18 mouse cellular contexts compared by ENCODE assay signal in genomic region chr9:54244869-54245665, GRCm38 (mm10). TPM values are rescaled to one million over a fixed set of nuclear protein-coding genes. Genes with fewer than 3 reads are reported as not detected.
DNase-seq lines count a peak whose midpoint lies in the region; ATAC-seq and TF ChIP-seq lines count a peak whose summit lies in the region.
"Had no signal": no experiment of that assay in that cellular context is flagged by ENCODE, and none has a peak within 500 bp of the region (broad histone marks: within the 10 kb centered on the region; RNA-seq: fewer than 3 reads in every experiment).

No protein-coding gene starts in this region.

- peaks cover 6% of the 10 kb centered on the region; the same call in 1 of the 2 replicates for H3K4me1 ChIP-seq in forebrain, postnatal 0 days (ENCODE audit: insufficient read depth)
- no peaks in the 10 kb centered on the region for H3K4me1 ChIP-seq in neural tube, embryonic 14.5 days (ENCODE audit: control insufficient read depth, insufficient read depth, low read length)
- H3K4me1 ChIP-seq: liver, embryonic 12.5 days had no signal

- H3K9me3 ChIP-seq in forebrain, postnatal 0 days (ENCODE audit: low read length) = no peaks in the 10 kb centered on the region
- no peaks in the 10 kb centered on the region for H3K9me3 ChIP-seq in neural tube, embryonic 14.5 days (ENCODE audit: control insufficient read depth, low read length)
- H3K9me3 ChIP-seq: embryonic facial prominence, embryonic 13.5 days; liver, embryonic 12.5 days had no signal

- H3K9ac ChIP-seq in forebrain, postnatal 0 days = no peak overlapping the region
- H3K9ac ChIP-seq in neural tube, embryonic 14.5 days (replicated peaks; ENCODE audit: low read depth, low read length) = no peak overlapping the region
- H3K9ac ChIP-seq: embryonic facial prominence, embryonic 13.5 days; liver, embryonic 12.5 days had no signal

- no peak overlapping the region for H3K4me3 ChIP-seq in forebrain, postnatal 0 days (ENCODE audit: low read depth, low read length)
- no peak overlapping the region for H3K4me3 ChIP-seq in neural tube, embryonic 14.5 days (ENCODE audit: low read depth, low read length)
- H3K4me3 ChIP-seq: embryonic facial prominence, embryonic 13.5 days; liver, embryonic 12.5 days had no signal

- H3K27me3 ChIP-seq in forebrain, postnatal 0 days (ENCODE audit: insufficient read depth, low read length) = no peaks in the 10 kb centered on the region
- H3K27me3 ChIP-seq in neural tube, embryonic 14.5 days (ENCODE audit: control insufficient read depth, insufficient read depth, low read length) = no peaks in the 10 kb centered on the region
- H3K27me3 ChIP-seq: embryonic facial prominence, embryonic 13.5 days; liver, embryonic 12.5 days had no signal

- peak; percentile 88 for ATAC-seq in forebrain, postnatal 0 days
- no peak for ATAC-seq in neural tube, embryonic 14.5 days (ENCODE audit: low read depth)
- ATAC-seq: activated CD4-positive, CD25-positive, alpha-beta regulatory T cell, adult 4 months; CD4-positive, CD25-positive, alpha-beta regulatory T cell, adult 4 months; liver, embryonic 12.5 days; lung, postnatal 0 days had no signal

- intact Hi-C loops in left cerebral cortex, postnatal 4 days (cut with DNase I) = no loop called here
- intact Hi-C loops in left cerebral cortex, postnatal 36 days (cut with DNase I) = no loop called here

- WGBS in forebrain, postnatal 0 days = 40% methylated on average over 3 of the region's 3 CpGs
- WGBS in neural tube, embryonic 14.5 days = 63% methylated on average over 3 of the region's 3 CpGs

- DNase-seq in left cerebral cortex, postnatal 4 days = peak; percentile 66
- no peak for DNase-seq in left cerebral cortex, postnatal 36 days (ENCODE audit: low spot score in 2 of 2)
- peak; percentile 62 for DNase-seq in forebrain, postnatal 0 days
- DNase-seq in layer of hippocampus, adult 9-10 months (ENCODE audit: low spot score) = peak; percentile 15
- DNase-seq in spleen, adult 12 weeks (ENCODE audit: low spot score) = no peak
- DNase-seq in liver = no peak
- no peak for DNase-seq in urinary bladder, adult 2 months (ENCODE audit: low spot score)
- DNase-seq: cerebellum, adult 9-10 months had no signal

- peak overlapping the region; percentile 55 for H3K27ac ChIP-seq in forebrain, postnatal 0 days (ENCODE audit: low read depth, low read length)
- 0 out of 2 replicates have a peak overlapping the region, but pooled peaks have one; percentile 29 for H3K27ac ChIP-seq in neural tube, embryonic 14.5 days (ENCODE audit: low read depth, low read length)
- H3K27ac ChIP-seq: embryonic facial prominence, embryonic 13.5 days; liver, embryonic 12.5 days had no signal

- TF ChIP-seq CTCF in forebrain, postnatal 0 days (IDR thresholded peaks at IDR 0.05; ENCODE audit: low read depth) = no peak

- H3K4me2 ChIP-seq in forebrain, postnatal 0 days (ENCODE audit: low read depth) = no peak overlapping the region
- no peak overlapping the region for H3K4me2 ChIP-seq in neural tube, embryonic 14.5 days (ENCODE audit: low read depth, low read length)
- H3K4me2 ChIP-seq: embryonic facial prominence, embryonic 13.5 days; liver, embryonic 12.5 days had no signal

- no peaks in the 10 kb centered on the region for H3K36me3 ChIP-seq in forebrain, postnatal 0 days (ENCODE audit: insufficient read depth)
- no peaks in the 10 kb centered on the region for H3K36me3 ChIP-seq in neural tube, embryonic 14.5 days (ENCODE audit: control insufficient read depth, insufficient read depth, low read length)
- H3K36me3 ChIP-seq: embryonic facial prominence, embryonic 13.5 days; liver, embryonic 12.5 days had no signal

RNA-seq across cellular contexts. Expression of gene Cyp19a1, which starts 22.8 kb away (rescaled TPM):
- under 1 TPM; 0.14 to 0.16 TPM for total RNA-seq in left cerebral cortex, postnatal 4 days (2021)
- not detected for total RNA-seq in left cerebral cortex, postnatal 36 days (2021)
- 0.38 and 0.52 TPM in 2 replicates for total RNA-seq in forebrain, postnatal 0 days (2014; rRNA removed)
- polyA plus RNA-seq in forebrain, postnatal 0 days (2015; fragmentation: Nextera tagmentation; extraction: Ambion mirVana) = 0.45 and 0.52 TPM in 2 replicates
- not detected in 2 replicates for polyA plus RNA-seq in neural tube, embryonic 14.5 days (2014; fragmentation: Nextera tagmentation; extraction: Ambion mirVana)
- polyA plus RNA-seq in urinary bladder, adult 2 months (2012; rRNA removed) = not detected in 2 replicates
- total RNA-seq: heart, adult 8-10 months; hematopoietic stem cell, adult 5-6 weeks had no signal
- polyA plus RNA-seq: activated CD4-positive, CD25-positive, alpha-beta regulatory T cell, adult 4 months; embryonic facial prominence, embryonic 13.5 days; kidney, embryonic 14.5 days; liver, embryonic 12.5 days; lung, postnatal 0 days; small intestine, adult 2 months had no signal

RNA-seq across cellular contexts. Expression of gene Gldn, which starts 41.2 kb away (rescaled TPM):
- under 1 TPM; 0.42 to 0.46 TPM for total RNA-seq in left cerebral cortex, postnatal 4 days (2021)
- total RNA-seq in left cerebral cortex, postnatal 36 days (2021) = under 1 TPM; 0.76 to 0.93 TPM
- total RNA-seq in forebrain, postnatal 0 days (2014; rRNA removed) = 0.62 and 0.71 TPM in 2 replicates
- polyA plus RNA-seq in forebrain, postnatal 0 days (2015; fragmentation: Nextera tagmentation; extraction: Ambion mirVana) = 0.43 and 0.87 TPM in 2 replicates
- 0.24 and 0.59 TPM in 2 replicates for polyA plus RNA-seq in neural tube, embryonic 14.5 days (2014; fragmentation: Nextera tagmentation; extraction: Ambion mirVana)
- 0.09 and 0.22 TPM in 2 replicates for polyA plus RNA-seq in urinary bladder, adult 2 months (2012; rRNA removed)
- total RNA-seq: hematopoietic stem cell, adult 5-6 weeks had no signal
- polyA plus RNA-seq: CD4-positive, CD25-positive, alpha-beta regulatory T cell, adult 4 months; lung, postnatal 0 days; small intestine, adult 2 months had no signal

Comparison
In these comparisons a context has a peak if more than half of its experiments do, and no peak if none do; other contexts are left out.
1. DNase-seq: peak in left cerebral cortex, postnatal 4 days (single experiment), forebrain, postnatal 0 days (single experiment) and layer of hippocampus, adult 9-10 months (single experiment); none in left cerebral cortex, postnatal 36 days (0 of 2), spleen, adult 12 weeks (single experiment), liver (single experiment) and urinary bladder, adult 2 months (single experiment).